In the genomic region with DNA sequence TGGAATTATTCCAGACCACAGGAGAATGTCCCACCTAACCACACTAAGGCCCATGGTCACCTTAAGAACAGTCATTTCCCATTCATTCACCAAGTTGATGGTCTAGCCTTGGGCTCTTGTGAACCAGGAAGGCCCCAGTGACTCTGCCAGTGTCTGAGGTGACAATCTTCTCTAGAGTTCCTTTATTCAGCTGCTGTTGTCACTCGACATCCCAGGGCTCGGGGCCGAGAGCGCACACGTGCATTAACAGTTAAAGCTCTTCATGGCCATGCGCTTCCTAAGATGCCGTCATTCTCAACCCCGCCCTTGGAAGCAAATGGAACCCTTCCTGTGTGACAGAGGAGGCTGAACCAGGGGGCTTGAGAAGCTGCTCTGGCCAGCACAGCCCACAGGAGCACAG, we compare ENCODE assay signal across 22 mouse cellular contexts. TPM values are rescaled to one million over a fixed set of nuclear protein-coding genes. Genes with fewer than 3 reads are reported as not detected.
DNase-seq lines count a peak whose midpoint lies in the region; TF ChIP-seq lines count a peak whose summit lies in the region.
"Had no signal": no experiment of that assay in that cellular context is flagged by ENCODE, and none has a peak within 500 bp of the region (broad histone marks: within the 10 kb centered on the region; RNA-seq: fewer than 3 reads in every experiment).

No protein-coding gene starts in this region.

- H3K36me3 ChIP-seq in C2C12 (ENCODE audit: control insufficient read depth, insufficient read depth): peaks cover 12% of the 10 kb centered on the region
- no peaks in the 10 kb centered on the region for H3K36me3 ChIP-seq in ES-E14 (ENCODE audit: control insufficient read depth, insufficient read depth, low read length, poor library complexity, severe bottlenecking)
- H3K36me3 ChIP-seq: embryonic facial prominence, embryonic 12.5 days; G1E; hindbrain, embryonic 12.5 days had no signal

- H3K9me3 ChIP-seq in ES-E14 (ENCODE audit: control insufficient read depth, insufficient read depth, low read depth, low read length): no peaks in the 10 kb centered on the region
- H3K9me3 ChIP-seq: embryonic facial prominence, embryonic 12.5 days; embryonic facial prominence, embryonic 15.5 days; G1E; hindbrain, embryonic 12.5 days; hindbrain, embryonic 15.5 days had no signal

- H3K79me2 ChIP-seq in C2C12 (ENCODE audit: control insufficient read depth, insufficient read depth): no peaks in the 10 kb centered on the region

- H3K9ac ChIP-seq in ES-E14 (ENCODE audit: insufficient read depth, low read depth, low read length, poor library complexity, severe bottlenecking): no peak overlapping the region; the same call in 1 of the 2 replicates
- H3K9ac ChIP-seq: embryonic facial prominence, embryonic 12.5 days; embryonic facial prominence, embryonic 15.5 days; forebrain, postnatal 0 days; hindbrain, embryonic 12.5 days; hindbrain, embryonic 15.5 days had no signal

- no peaks in the 10 kb centered on the region for H3K79me3 ChIP-seq in C2C12 (ENCODE audit: low read depth)

- in situ Hi-C loops in ES-E14 (cut with MboI; ENCODE audit: low sequenced_read_pairs in 2 of 2, unreplicated experiment in 2 of 2): no loop called here

- peak overlapping the region; percentile 87; the same call in 1 of the 2 replicates for H3K27ac ChIP-seq in ES-E14 (ENCODE audit: insufficient read depth, low read depth, low read length, poor library complexity, severe bottlenecking)
- H3K27ac ChIP-seq: embryonic facial prominence, embryonic 15.5 days; hindbrain, embryonic 12.5 days; hindbrain, embryonic 15.5 days had no signal

- H3K4me3 ChIP-seq in C2C12 (ENCODE audit: insufficient read depth, poor library complexity, severe bottlenecking): no peak overlapping the region
- no peak overlapping the region for H3K4me3 ChIP-seq in ES-E14 (ENCODE audit: insufficient read depth in 1 of 2, low read depth in 1 of 2, low read length in 2 of 2, poor library complexity in 1 of 2, severe bottlenecking in 1 of 2)
- H3K4me3 ChIP-seq: embryonic facial prominence, embryonic 12.5 days; embryonic facial prominence, embryonic 15.5 days; hindbrain, embryonic 12.5 days; hindbrain, embryonic 15.5 days had no signal

- H3K4me1 ChIP-seq in ES-E14 (ENCODE audit: control insufficient read depth in 2 of 2, insufficient read depth in 2 of 2, low read length in 2 of 2, poor library complexity in 1 of 2): peaks cover 5 to 20% of the 10 kb centered on the region in 2 experiments; a peak in 3 of 4 replicates
- H3K4me1 ChIP-seq: hindbrain, embryonic 15.5 days had no signal

- no peaks in the 10 kb centered on the region for H3K27me3 ChIP-seq in C2C12 (ENCODE audit: control insufficient read depth, insufficient read depth, insufficient read length)
- H3K27me3 ChIP-seq: embryonic facial prominence, embryonic 12.5 days; embryonic facial prominence, embryonic 15.5 days; hindbrain, embryonic 12.5 days; hindbrain, embryonic 15.5 days; Patski had no signal

- no peak overlapping the region for H3ac ChIP-seq in C2C12 (ENCODE audit: control insufficient read depth, insufficient read length, low read depth)

- no peak for TF ChIP-seq CTCF in C2C12 (IDR thresholded peaks at IDR 0.05; ENCODE audit: control insufficient read depth, insufficient read depth, insufficient read length)

- peak; percentile 90 for DNase-seq in heart, adult 11 months
- no peak for DNase-seq in heart, adult 9 months (ENCODE audit: low spot score in 2 of 2)
- no peak for DNase-seq in ES-E14 (ENCODE audit: low read depth, low spot score)
- no peak for DNase-seq in lung, postnatal 14 days
- DNase-seq in spleen, postnatal 14 days (ENCODE audit: low spot score in 2 of 2): no peak
- DNase-seq: adrenal gland, adult 2 months; cerebellum, adult 11 months; cerebellum, adult 2 months; cerebellum, adult 9-11 months; forebrain, postnatal 0 days; gastrocnemius, postnatal 25 days; kidney, adult 11 months had no signal

TF ChIP-seq in C2C12, 6 proteins besides CTCF, POLR2A, EP300 and RAD21:
- TF ChIP-seq MYOG (IDR thresholded peaks at IDR 0.05; ENCODE audit: control insufficient read depth, extremely low read depth, insufficient read length): no peak
- TF ChIP-seq MYOD1 (IDR thresholded peaks at IDR 0.05; ENCODE audit: control insufficient read depth, insufficient read length, low read depth): peak; percentile 75
- no peak for TF ChIP-seq FOSL1 (IDR thresholded peaks at IDR 0.05; ENCODE audit: insufficient read depth, low read length, poor library complexity, severe bottlenecking)

TF ChIP-seq in ES-E14, 5 proteins besides CTCF, POLR2A, EP300 and RAD21:
- TF ChIP-seq MAFK (IDR thresholded peaks at IDR 0.05; ENCODE audit: insufficient read depth, low read depth, low read length): no peak
- no peak for TF ChIP-seq ZNF384 (IDR thresholded peaks at IDR 0.05; ENCODE audit: low read depth, low read length)
- no peak for TF ChIP-seq CHD2 (IDR thresholded peaks at IDR 0.05; ENCODE audit: low read depth, low read length)
- TF ChIP-seq ZC3H11A (IDR thresholded peaks at IDR 0.05; ENCODE audit: borderline replicate concordance, low read depth, low read length): no peak

RNA-seq across cellular contexts. Expression of gene Tppp3, which starts 10.8 kb away (rescaled TPM):
- 219 TPM for polyA plus RNA-seq in C2C12 (2012; fragmentation: generic; extraction: Trizol)
- total RNA-seq in ES-E14 (2012; rRNA removed): 16.7 and 17.3 TPM in 2 replicates
- total RNA-seq: common myeloid progenitor, adult 5-6 weeks; G1E; granulocyte monocyte progenitor cell, adult 5-6 weeks; hematopoietic stem cell, adult 5-6 weeks had no signal
- polyA plus RNA-seq: G1E had no signal

RNA-seq across cellular contexts. Expression of gene Zdhhc1, which starts 14.6 kb away (rescaled TPM):
- 8.8 TPM for polyA plus RNA-seq in C2C12 (2012; fragmentation: generic; extraction: Trizol)
- 3.2 and 7.6 TPM in 2 replicates for total RNA-seq in ES-E14 (2012; rRNA removed)

RNA-seq across cellular contexts. Expression of gene Hsd11b2, which starts 36.4 kb away (rescaled TPM):
- polyA plus RNA-seq in C2C12 (2012; fragmentation: generic; extraction: Trizol): 0.11 TPM
- 0.67 and 0.74 TPM in 2 replicates for total RNA-seq in ES-E14 (2012; rRNA removed)
- total RNA-seq: common myeloid progenitor, adult 5-6 weeks; G1E; granulocyte monocyte progenitor cell, adult 5-6 weeks; hematopoietic stem cell, adult 5-6 weeks had no signal
- polyA plus RNA-seq: G1E had no signal
